Mouse (Mus musculus) olfactory bulb, adult 2 months (tissue): ENCODE data around the gene Nfib.

Experiments used
- CTCF ChIP-seq: fragments of 200-500 bp; IDR thresholded peaks from 2 replicates; pipeline ENCODE4 v1.5.1; 2012; ENCODE audit warnings: low read depth, mild to moderate bottlenecking, low read length, moderate library complexity; ENCODE audit not compliant: insufficient read depth
- POLR2A ChIP-seq: fragments of 200-500 bp; IDR thresholded peaks from 2 replicates; pipeline ENCODE4 v1.6.1; 2012; ENCODE audit warnings: mild to moderate bottlenecking, low read depth, low read length, moderate library complexity; ENCODE audit not compliant: insufficient read depth

DNA sequence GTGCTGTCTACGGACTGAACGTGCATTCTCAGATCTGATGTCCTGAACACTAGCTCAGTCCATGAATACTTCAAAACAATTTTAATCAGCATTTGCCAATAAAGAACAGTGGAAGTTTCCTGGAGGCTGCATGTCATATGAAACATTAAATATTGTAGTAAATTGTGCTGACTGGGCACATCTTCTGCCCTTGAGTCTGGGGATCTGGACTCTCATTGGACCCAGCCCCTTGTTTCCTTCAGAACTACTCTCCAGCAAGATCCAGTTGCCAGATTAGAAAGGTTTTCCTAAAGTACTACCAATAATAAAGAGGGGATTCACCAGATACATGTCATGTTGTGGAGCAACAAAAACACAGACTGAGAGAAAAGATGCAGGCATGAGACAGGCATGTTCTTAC, 243.9 kb downstream of the Nfib start:
- TF ChIP-seq CTCF (no peak), POLR2A (no peak)
